Mouse (Mus musculus): ENCODE measurements around the gene Grn.

DNA sequence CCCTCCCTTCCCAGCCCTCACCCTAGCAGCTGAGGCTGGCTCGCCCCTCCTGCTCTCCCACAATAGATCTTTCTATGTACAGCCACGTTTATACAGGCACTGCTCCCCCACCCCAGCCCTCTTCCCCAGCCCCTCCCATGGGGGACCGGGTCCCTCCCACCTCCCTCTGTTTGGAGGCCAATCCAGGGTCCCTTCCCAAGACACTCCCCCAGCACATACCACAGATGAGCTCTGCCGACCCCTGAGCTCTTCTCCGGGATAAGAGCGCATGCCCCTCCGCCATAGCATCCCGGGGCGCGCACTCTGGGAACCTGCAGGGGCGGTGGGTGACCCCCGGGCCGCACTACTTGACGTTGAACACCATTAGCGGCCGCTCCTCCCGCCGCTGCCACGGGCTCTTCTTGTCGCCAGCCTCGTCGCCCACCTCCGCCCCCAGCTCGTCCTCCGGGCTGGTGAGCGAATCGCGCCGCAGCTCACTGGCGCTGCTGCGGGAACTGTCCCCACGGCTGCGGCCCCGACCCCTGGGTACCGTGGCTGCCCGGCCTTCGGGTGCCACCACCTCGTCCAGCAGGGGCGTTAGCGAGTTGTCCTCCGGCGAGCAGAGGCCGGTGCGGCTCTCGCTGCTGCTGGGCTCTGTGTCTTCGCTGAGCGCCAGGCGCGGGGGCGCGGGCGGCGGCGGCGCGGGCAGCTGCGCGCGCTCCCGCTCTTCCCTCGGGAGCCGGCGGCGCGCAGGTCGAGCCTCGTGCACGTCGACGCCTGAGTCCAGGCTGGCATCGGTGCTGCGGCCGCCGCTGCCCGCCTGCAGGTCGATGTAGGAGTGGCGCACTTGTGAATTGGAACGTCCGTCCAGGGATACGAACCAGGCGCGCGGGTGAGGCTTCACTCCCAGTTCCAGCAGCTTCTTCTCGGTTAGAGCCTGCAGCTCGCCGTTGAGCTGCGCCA is 7.3 kb downstream of the Grn start:
- TF ChIP-seq HCFC1 (IDR thresholded peaks at IDR 0.05; ENCODE audit: low read depth, low read length) = no peak
- no peak for TF ChIP-seq CTCF (conservative IDR thresholded peaks at IDR 0.05 in 1 of 2, IDR thresholded peaks at IDR 0.05 in 1 of 2; ENCODE audit: low read depth in 2 of 2, low read length in 2 of 2)
- no peak for TF ChIP-seq EP300 (IDR thresholded peaks at IDR 0.05; ENCODE audit: low read length)
- TF ChIP-seq KAT2A (IDR thresholded peaks at IDR 0.05; ENCODE audit: insufficient replicate concordance, low read length) = no peak
- TF ChIP-seq POLR2A (IDR thresholded peaks at IDR 0.05; ENCODE audit: low read depth, low read length) = no peak; the same call in 1 of the 2 replicates

Measured in CH12.LX (cell line).